Mouse (Mus musculus): ENCODE results near the gene Adamts17.
A peak's percentile ranks its signal among the peaks of the same experiment; 100 is the strongest.

GRCm38 (mm10) chr7:67061756-67062155 is 222.2 kb downstream of the Adamts17 start:
- TF ChIP-seq ZKSCAN1 (IDR thresholded peaks at IDR 0.05; ENCODE audit: low read depth, low read length) (no peak), CTCF (IDR thresholded peaks at IDR 0.05 in 2 of 3, conservative IDR thresholded peaks at IDR 0.05 in 1 of 3; ENCODE audit: control insufficient read depth in 1 of 3, insufficient read depth in 1 of 3, low read depth in 2 of 3, low read length in 3 of 3, poor library complexity in 1 of 3, severe bottlenecking in 1 of 3) (peak; percentile 3 to 54 (median 36); a peak in 4 of 6 replicates), POLR2A (IDR thresholded peaks at IDR 0.05; ENCODE audit: control insufficient read depth in 1 of 2, insufficient read depth in 1 of 2, low read depth in 1 of 2, low read length in 2 of 2, poor library complexity in 1 of 2) (no peak), CHD2 (IDR thresholded peaks at IDR 0.05; ENCODE audit: low read length) (no peak), NRF1 (IDR thresholded peaks at IDR 0.05; ENCODE audit: insufficient read depth, low read depth, low read length, poor library complexity, severe bottlenecking) (no peak), TCF12 (IDR thresholded peaks at IDR 0.05; ENCODE audit: low read depth, low read length) (no peak), ZC3H11A (IDR thresholded peaks at IDR 0.05; ENCODE audit: low read depth, low read length) (no peak), TAL1 (IDR thresholded peaks at IDR 0.05; ENCODE audit: low read length) (no peak), BHLHE40 (IDR thresholded peaks at IDR 0.05; ENCODE audit: borderline replicate concordance, low read depth, low read length) (no peak), E2F4 (IDR thresholded peaks at IDR 0.05; ENCODE audit: borderline replicate concordance, low read depth, low read length) (no peak), SIN3A (IDR thresholded peaks at IDR 0.05; ENCODE audit: low read length) (no peak), NELFE (IDR thresholded peaks at IDR 0.05; ENCODE audit: low read depth, low read length) (no peak), TBP (IDR thresholded peaks at IDR 0.05; ENCODE audit: low read depth, low read length) (no peak), POLR2AphosphoS5 (IDR thresholded peaks at IDR 0.05; ENCODE audit: borderline replicate concordance, low read depth, low read length) (no peak)

All from MEL (cell line).